Mouse (Mus musculus) CH12.LX (cell line): ENCODE results near the gene Clip1.

Experiments
- BHLHE40 ChIP-seq: IDR thresholded peaks from 2 replicates; pipeline ENCODE4 v1.6.1; 2011; ENCODE audit warnings: mild to moderate bottlenecking, low read depth, low read length, improper control_type of control experiment
- CHD1 ChIP-seq: IDR thresholded peaks from 2 replicates; pipeline ENCODE4 v1.6.1; 2012; ENCODE audit warnings: low read depth, low read length, improper control_type of control experiment, inconsistent platforms
- CTCF ChIP-seq, 2 experiments: IDR thresholded peaks in 1 of 2; conservative IDR thresholded peaks in 1 of 2; 2 replicates each; pipeline ENCODE4 v1.5.1; 2011 to 2012; ENCODE audit warnings: low read depth in 2 of 2, low read length in 2 of 2, improper control_type of control experiment in 1 of 2, inconsistent platforms in 1 of 2, mild to moderate bottlenecking in 1 of 2, moderate library complexity in 1 of 2
- EP300 ChIP-seq: IDR thresholded peaks from 2 replicates; pipeline ENCODE4 v1.6.1; 2011; ENCODE audit warnings: low read length, improper control_type of control experiment
- IRF4 ChIP-seq: IDR thresholded peaks from 2 replicates; pipeline ENCODE4 v1.6.1; 2014; ENCODE audit warnings: low read depth, mild to moderate bottlenecking, inconsistent platforms, low read length, improper control_type of control experiment
- KAT2A ChIP-seq: IDR thresholded peaks from 2 replicates; pipeline ENCODE4 v1.6.1; 2012; ENCODE audit warnings: low read length, improper control_type of control experiment, inconsistent platforms; ENCODE audit not compliant: insufficient replicate concordance
- MAFK ChIP-seq: IDR thresholded peaks from 2 replicates; pipeline ENCODE4 v1.6.1; 2011; ENCODE audit warnings: low read length, improper control_type of control experiment; ENCODE audit not compliant: insufficient replicate concordance
- POLR2A ChIP-seq: IDR thresholded peaks from 2 replicates; pipeline ENCODE4 v1.6.1; 2011; ENCODE audit warnings: low read depth, mild to moderate bottlenecking, improper control_type of control experiment, low read length
- SIN3A ChIP-seq: IDR thresholded peaks from 2 replicates; pipeline ENCODE4 v1.6.1; 2012; ENCODE audit warnings: low read length, improper control_type of control experiment, inconsistent platforms
- SMC3 ChIP-seq: IDR thresholded peaks from 2 replicates; pipeline ENCODE4 v1.6.1; 2011; ENCODE audit warnings: low read depth, low read length, improper control_type of control experiment
- USF1 ChIP-seq: IDR thresholded peaks from 2 replicates; pipeline ENCODE4 v1.6.1; 2014; ENCODE audit warnings: low read depth, mild to moderate bottlenecking, inconsistent platforms, low read length, improper control_type of control experiment
- ZKSCAN1 ChIP-seq: IDR thresholded peaks from 2 replicates; pipeline ENCODE4 v1.6.1; 2012; ENCODE audit warnings: low read depth, inconsistent platforms, low read length, improper control_type of control experiment, borderline replicate concordance
- ZNF384 ChIP-seq: IDR thresholded peaks from 2 replicates; pipeline ENCODE4 v1.6.1; 2012; ENCODE audit warnings: low read depth, low read length, improper control_type of control experiment, inconsistent platforms

GRCm38 (mm10) chr5:123713782-123714181 is 29.4 kb upstream of the Clip1 start:
- TF ChIP-seq EP300: no peak
- TF ChIP-seq POLR2A: no peak
- TF ChIP-seq USF1: no peak
- no peak for TF ChIP-seq ZKSCAN1
- TF ChIP-seq BHLHE40: no peak
- TF ChIP-seq CTCF (conservative IDR thresholded peaks at IDR 0.05 in 1 of 2, IDR thresholded peaks at IDR 0.05 in 1 of 2; ENCODE audit: low read depth in 2 of 2, low read length in 2 of 2): no peak
- TF ChIP-seq ZNF384: no peak
- no peak for TF ChIP-seq CHD1
- TF ChIP-seq IRF4: no peak
- TF ChIP-seq SIN3A: no peak
- TF ChIP-seq KAT2A: no peak
- TF ChIP-seq MAFK: no peak
- TF ChIP-seq SMC3: no peak
